Mouse (Mus musculus) CH12.LX (cell line): ENCODE measurements around the gene Nop53.

Source experiments
- BHLHE40 ChIP-seq: IDR thresholded peaks from 2 replicates; pipeline ENCODE4 v1.6.1; 2011; ENCODE audit warnings: mild to moderate bottlenecking, low read depth, low read length, improper control_type of control experiment
- CTCF ChIP-seq, 2 experiments: IDR thresholded peaks in 1 of 2; conservative IDR thresholded peaks in 1 of 2; 2 replicates each; pipeline ENCODE4 v1.5.1; 2011 to 2012; ENCODE audit warnings: low read depth in 2 of 2, low read length in 2 of 2, improper control_type of control experiment in 1 of 2, inconsistent platforms in 1 of 2, mild to moderate bottlenecking in 1 of 2, moderate library complexity in 1 of 2
- ELF1 ChIP-seq: IDR thresholded peaks from 2 replicates; pipeline ENCODE4 v1.6.1; 2014; ENCODE audit warnings: low read depth, mild to moderate bottlenecking, inconsistent platforms, low read length, improper control_type of control experiment
- EP300 ChIP-seq: IDR thresholded peaks from 2 replicates; pipeline ENCODE4 v1.6.1; 2011; ENCODE audit warnings: low read length, improper control_type of control experiment
- HCFC1 ChIP-seq: IDR thresholded peaks from 2 replicates; pipeline ENCODE4 v1.6.1; 2012; ENCODE audit warnings: low read depth, mild to moderate bottlenecking, inconsistent platforms, low read length, improper control_type of control experiment
- NELFE ChIP-seq: IDR thresholded peaks from 2 replicates; pipeline ENCODE4 v1.6.1; 2011; ENCODE audit warnings: low read depth, low read length, improper control_type of control experiment
- POLR2A ChIP-seq: IDR thresholded peaks from 2 replicates; pipeline ENCODE4 v1.6.1; 2011; ENCODE audit warnings: low read depth, mild to moderate bottlenecking, improper control_type of control experiment, low read length
- RCOR1 ChIP-seq: conservative IDR thresholded peaks from 2 replicates; pipeline ENCODE4 v1.6.1; 2012; ENCODE audit warnings: low read depth, mild to moderate bottlenecking, inconsistent platforms, low read length, improper control_type of control experiment
- USF2 ChIP-seq: conservative IDR thresholded peaks from 2 replicates; pipeline ENCODE4 v1.6.1; 2011; ENCODE audit warnings: low read depth, low read length, improper control_type of control experiment
- ZC3H11A ChIP-seq: IDR thresholded peaks from 2 replicates; pipeline ENCODE4 v1.6.1; 2012; ENCODE audit warnings: low read depth, mild to moderate bottlenecking, inconsistent platforms, low read length, improper control_type of control experiment

DNA sequence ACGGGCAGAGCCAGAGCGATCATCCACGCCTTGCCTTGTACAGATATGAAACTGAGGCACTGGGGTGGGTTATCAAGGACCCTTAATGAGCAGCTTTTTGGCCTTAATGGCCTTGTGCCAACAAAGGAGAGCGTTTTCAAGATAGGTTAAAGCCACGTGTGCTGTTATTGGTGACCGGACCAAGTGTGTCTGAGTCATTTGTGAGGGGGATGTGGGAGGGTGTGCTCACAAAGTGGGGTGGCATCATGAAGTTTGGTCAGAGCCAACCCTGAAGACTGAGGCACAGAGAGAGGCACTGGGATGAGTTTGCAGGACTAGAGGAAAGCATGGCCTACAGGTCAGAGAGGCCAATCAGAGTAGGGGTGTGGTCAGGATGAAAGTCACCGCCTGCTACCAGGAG, 8.6 kb upstream of the Nop53 start:
- TF ChIP-seq POLR2A (no peak), ZC3H11A (no peak), BHLHE40 (no peak), CTCF (conservative IDR thresholded peaks at IDR 0.05 in 1 of 2, IDR thresholded peaks at IDR 0.05 in 1 of 2; ENCODE audit: low read depth in 2 of 2, low read length in 2 of 2) (no peak), NELFE (no peak), HCFC1 (no peak), EP300 (no peak), RCOR1 (no peak), ELF1 (no peak), USF2 (no peak)
